Mouse (Mus musculus) megakaryocyte-erythroid progenitor cell, adult 5 weeks (primary cell): ENCODE results near the gene Tex19.1. TPM values are rescaled to one million over a fixed set of nuclear protein-coding genes. Genes with fewer than 3 reads are reported as not detected.

Experiments
- polyA plus RNA-seq: library from polyadenylated mRNA; stranded (reverse); fragments of >175 nt; gene quantifications from 2 replicates; pipeline ENCODE4 v1.2.3, GENCODE M21; 2012

Tex19.1 gene
- not detected in 2 replicates for polyA plus RNA-seq

DNA sequence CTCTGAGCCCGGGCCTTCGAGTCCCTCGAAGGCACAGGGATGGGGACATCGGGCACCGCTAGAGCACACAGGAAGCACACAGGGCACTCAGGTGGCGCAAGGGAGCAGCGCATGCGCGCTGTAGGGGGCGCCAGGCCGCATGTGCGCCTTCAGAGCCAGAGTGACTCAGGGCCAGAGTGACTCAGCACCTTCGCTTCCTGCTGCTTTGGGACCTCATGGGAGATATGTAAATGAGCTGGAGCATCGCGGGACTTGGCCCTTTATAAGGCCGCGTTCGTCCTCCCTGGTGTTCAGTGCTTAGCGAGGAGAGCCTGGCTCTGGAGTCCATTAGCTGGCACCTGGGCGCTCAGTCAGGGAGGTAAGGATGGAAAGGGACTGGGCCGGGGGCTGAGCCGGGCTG, at the start of gene Tex19.1:
Tex19.1 (plus strand) TSS at position 279 of the 400 bp plus-strand sequence.

DNA sequence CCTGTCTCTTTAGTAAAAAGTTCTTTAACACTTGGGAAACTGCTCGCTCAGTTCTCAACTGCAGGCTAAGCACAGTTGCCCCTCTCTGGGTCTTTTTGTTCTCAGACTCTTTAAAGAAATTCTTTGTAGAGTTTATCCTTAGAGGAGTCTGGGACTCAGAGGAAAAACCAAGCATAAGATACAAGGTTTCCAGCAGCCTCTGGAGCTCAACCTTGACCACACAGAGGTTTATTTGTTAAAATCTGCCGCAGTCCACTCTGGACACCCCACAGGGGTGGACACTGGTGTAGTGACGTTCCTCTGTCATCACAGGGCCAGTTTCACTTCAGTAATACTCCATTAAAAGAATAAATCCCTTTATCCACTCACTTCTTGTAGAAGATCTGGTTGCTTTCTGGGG, 27.4 kb upstream of the Tex19.1 start, which contains the start of gene Tex19.2:
Tex19.2 (minus strand) TSS at position 101 of the 400 bp plus-strand sequence.

DNA sequence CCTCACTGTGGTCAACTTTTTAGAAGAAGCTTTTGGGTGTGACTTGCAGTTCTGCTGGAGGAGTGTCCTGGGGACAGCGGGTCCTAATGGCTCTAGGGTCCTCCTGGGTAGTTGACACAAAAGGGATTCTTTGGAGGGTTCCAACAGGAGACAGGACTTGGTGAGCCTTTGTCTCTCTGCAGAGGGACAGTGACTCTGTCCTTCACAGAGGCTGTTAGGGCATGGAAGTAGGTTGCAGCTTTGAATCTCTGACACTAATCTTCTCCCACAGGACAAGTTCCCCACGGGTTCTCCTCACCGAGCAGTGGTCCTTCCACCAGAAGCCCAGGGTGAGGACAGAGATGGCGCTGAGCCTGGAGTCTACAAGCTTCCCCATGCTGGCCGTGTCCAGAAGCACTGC, 14.0 kb downstream of the Tex19.1 start, which contains the start of gene Uts2r:
Uts2r (plus strand) TSS at position 301 of the 400 bp plus-strand sequence.

Other genes starting within 250 kb of the Tex19.1 start
- 5.9 and 8.1 TPM in 2 replicates for gene Ccdc57, start 213.3 kb upstream of the Tex19.1 start, polyA plus RNA-seq
- gene Slc16a3, start 197.7 kb upstream of the Tex19.1 start, polyA plus RNA-seq = 15.1 and 25.3 TPM in 2 replicates
- 177 and 184 TPM in 2 replicates for gene Csnk1d, start 154.8 kb upstream of the Tex19.1 start, polyA plus RNA-seq
- 9.9 and 11.8 TPM in 2 replicates for gene Cd7, start 106.7 kb upstream of the Tex19.1 start, polyA plus RNA-seq
- not detected in 2 replicates for gene Sectm1b, start 82.6 kb upstream of the Tex19.1 start, polyA plus RNA-seq
- not detected in 2 replicates for gene Sectm1a, start 64.9 kb upstream of the Tex19.1 start, polyA plus RNA-seq
- gene Tex19.2, start 27.5 kb upstream of the Tex19.1 start, polyA plus RNA-seq = not detected in 2 replicates
- not detected in 2 replicates for gene Uts2r, start 14.1 kb downstream of the Tex19.1 start, polyA plus RNA-seq
- 7.2 and 7.6 TPM in 2 replicates for gene Hexdc, start 58.3 kb downstream of the Tex19.1 start, polyA plus RNA-seq
- 14.7 and 17.2 TPM in 2 replicates for gene Ogfod3, start 58.6 kb downstream of the Tex19.1 start, polyA plus RNA-seq
- 23.5 and 27.6 TPM in 2 replicates for gene Cybc1, start 83.2 kb downstream of the Tex19.1 start, polyA plus RNA-seq
- gene Narf, start 91.1 kb downstream of the Tex19.1 start, polyA plus RNA-seq = 3.7 and 4.5 TPM in 2 replicates
- 25.9 and 30.6 TPM in 2 replicates for gene Foxk2, start 113.8 kb downstream of the Tex19.1 start, polyA plus RNA-seq
- 28.4 and 38.6 TPM in 2 replicates for gene Wdr45b, start 208.3 kb downstream of the Tex19.1 start, polyA plus RNA-seq
- 0.88 and 1.3 TPM in 2 replicates for gene Rab40b, start 242.1 kb downstream of the Tex19.1 start, polyA plus RNA-seq